Mouse (Mus musculus) E14TG2a.4 (cell line): ENCODE results near the gene Usp6nl.

Experiments used
- CTCF ChIP-seq: conservative IDR thresholded peaks from 2 replicates; pipeline ENCODE4 v1.5.1; 2014; ENCODE audit warnings: low read length
- POU5F1 ChIP-seq: IDR thresholded peaks from 2 replicates; pipeline ENCODE4 v1.6.1; 2014; ENCODE audit warnings: low read length, borderline replicate concordance

DNA sequence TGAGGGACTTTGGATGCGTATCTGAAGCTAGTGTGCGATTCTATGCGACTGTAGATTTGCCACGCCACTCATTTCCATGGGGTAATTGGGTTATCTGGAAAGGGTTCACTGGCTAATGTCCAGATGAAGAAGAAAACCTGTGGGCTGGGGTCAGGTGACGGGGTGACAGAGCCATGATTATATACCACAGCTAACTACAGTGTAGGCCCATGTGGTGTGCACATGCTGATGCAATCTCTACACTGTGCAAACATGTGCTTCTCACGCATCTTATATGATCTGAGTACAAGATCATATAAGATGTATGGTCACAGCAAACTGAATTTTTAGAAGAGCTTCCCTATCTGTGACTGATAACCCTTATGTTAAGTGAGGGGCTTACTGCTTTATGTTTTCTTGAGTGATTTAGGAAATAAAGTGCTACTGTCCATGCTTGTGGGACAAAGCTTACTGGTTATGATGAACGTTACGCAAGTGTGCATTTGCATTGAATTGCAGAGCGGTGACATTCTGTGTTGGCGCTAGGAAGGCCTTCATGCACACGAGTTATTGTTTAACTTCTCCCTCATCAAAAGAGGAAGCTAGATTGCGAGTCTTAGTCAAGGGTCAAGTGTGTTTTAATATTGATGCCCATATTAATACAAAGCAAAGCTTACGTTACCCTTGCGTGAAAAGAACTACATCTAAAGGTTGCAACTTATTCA, 12.7 kb downstream of the Usp6nl start:
- TF ChIP-seq CTCF (no peak), POU5F1 (no peak)
